Mouse (Mus musculus) G1E (cell line): ENCODE measurements around the gene Mmd2.

Experiments used
- CTCF ChIP-seq: IDR thresholded peaks from 2 replicates; pipeline ENCODE4 v1.5.1; 2012; ENCODE audit warnings: low read depth, low read length, inconsistent platforms, mixed read lengths
- POLR2AphosphoS5 ChIP-seq: IDR thresholded peaks from 2 replicates; pipeline ENCODE4 v1.6.1; 2012; ENCODE audit warnings: low read depth, low read length, inconsistent platforms; ENCODE audit not compliant: insufficient replicate concordance

GRCm38 (mm10) chr5:142556721-142557120, 51.9 kb downstream of the Mmd2 start:
- TF ChIP-seq POLR2AphosphoS5 (no peak), CTCF (no peak)
